Mouse (Mus musculus) heart, embryonic 11.5 days (tissue): ENCODE results near the gene Sgca. TPM values are rescaled to one million over a fixed set of nuclear protein-coding genes. Genes with fewer than 3 reads are reported as not detected.

Experiments used
- ATAC-seq: fragments of 200-750 bp; cut with Nextera tagmentation; replicated peaks from 2 replicates; pipeline ENCODE4 v1.8.0; 2017; ENCODE audit warnings: moderate library complexity; ENCODE audit not compliant: insufficient number of reproducible peaks, low FRiP score, low TSS enrichment
- H3K27ac ChIP-seq: fragments of 300-500 bp; sonication (generic); 2 replicates; pipeline ENCODE4 v1.5.1; 2014; ENCODE audit warnings: mild to moderate bottlenecking, low read depth, low read length
- H3K27me3 ChIP-seq: fragments of 300-500 bp; sonication (generic); 2 replicates; pipeline ENCODE4 v1.6.1; 2014; ENCODE audit warnings: mild to moderate bottlenecking, low read length, mixed read lengths; ENCODE audit not compliant: control insufficient read depth, insufficient read depth
- H3K36me3 ChIP-seq: fragments of 300-500 bp; sonication (generic); 2 replicates; pipeline ENCODE4 v1.6.1; 2014; ENCODE audit warnings: mild to moderate bottlenecking, low read length, moderate library complexity, mixed read lengths; ENCODE audit not compliant: control insufficient read depth, insufficient read depth
- H3K4me1 ChIP-seq: fragments of 300-500 bp; sonication (generic); 2 replicates; pipeline ENCODE4 v1.6.1; 2014; ENCODE audit warnings: low read length; ENCODE audit not compliant: control insufficient read depth, insufficient read depth
- H3K4me2 ChIP-seq: fragments of 300-500 bp; sonication (generic); 2 replicates; pipeline ENCODE4 v1.6.1; 2014; ENCODE audit warnings: mild to moderate bottlenecking, moderate library complexity
- H3K4me3 ChIP-seq: fragments of 300-500 bp; sonication (generic); 2 replicates; pipeline ENCODE4 v1.5.1; 2014; ENCODE audit warnings: low read depth, low read length
- H3K9ac ChIP-seq: fragments of 300-500 bp; sonication (generic); 2 replicates; pipeline ENCODE4 v1.6.1; 2014; ENCODE audit warnings: mild to moderate bottlenecking, low read depth, low read length, moderate library complexity
- H3K9me3 ChIP-seq: fragments of 300-500 bp; sonication (generic); replicated peaks from 2 replicates; pipeline ENCODE4 v1.6.1; 2016; ENCODE audit warnings: low read length; ENCODE audit not compliant: control insufficient read depth
- WGBS: fragments of 180-500 bp; shearing (Covaris S2); extraction: QIAGEN DNeasy Blood & Tissue Kit; methylation state at CpG from one replicate; pipeline ENCODE4 v1.1.7; 2014; ENCODE audit not compliant: insufficient replicate concordance; 5-methylcytosine and 5-hydroxymethylcytosine counted together
- polyA plus RNA-seq: library from polyadenylated mRNA; unstranded; fragments of >200 nt; fragmentation: Nextera tagmentation; extraction: Ambion mirVana; gene quantifications from 2 replicates; pipeline ENCODE4 v1.2.1, GENCODE M21; 2014

Sgca gene
- polyA plus RNA-seq, 1 experiment from 2014 or later = 24.7 TPM

DNA sequence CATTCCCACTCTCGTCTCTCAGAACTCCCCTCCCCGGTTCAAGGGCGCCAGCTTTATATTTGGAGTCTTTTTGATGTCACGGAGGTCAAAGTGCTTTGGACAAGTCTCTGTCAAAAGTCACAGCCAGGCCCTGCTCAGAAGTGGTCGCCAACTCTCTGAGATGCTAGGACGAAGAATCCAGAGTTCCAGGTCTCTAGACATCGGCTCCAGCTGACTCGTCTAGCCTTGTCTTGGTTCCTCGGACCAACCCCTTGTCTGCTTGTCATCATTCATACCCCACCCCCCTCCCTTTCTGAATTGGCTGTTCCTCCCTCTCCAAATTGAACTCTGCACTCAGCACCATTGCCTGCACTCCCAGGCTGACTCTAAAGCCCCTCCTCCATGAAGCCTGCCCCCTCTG is 46.5 kb downstream of the Sgca start:
- Histone ChIP-seq H3K27me3 (peaks cover 12% of the 10 kb centered on the region), H3K36me3 (no peaks in the 10 kb centered on the region), H3K9me3 (no peaks in the 10 kb centered on the region), H3K9ac (no peak overlapping the region; the same call in 1 of the 2 replicates), H3K27ac (peak overlapping the region; percentile 73), H3K4me1 (peaks cover 46% of the 10 kb centered on the region), H3K4me3 (no peak overlapping the region), H3K4me2 (no peak overlapping the region)
- 25% methylated on average over 9 of the region's 9 CpGs for WGBS
- ATAC-seq = no peak

- Histone ChIP-seq H3K27me3 (peaks cover 6% of the 10 kb centered on the region), H3K36me3 (no peaks in the 10 kb centered on the region), H3K4me3 (no peak overlapping the region), H3K27ac (peak overlapping the region; percentile 73), H3K9ac (peak overlapping the region; percentile 23; the same call in 1 of the 2 replicates), H3K9me3 (no peaks in the 10 kb centered on the region), H3K4me2 (peak overlapping the region; percentile 47), H3K4me1 (peaks cover 45% of the 10 kb centered on the region)
- 1% methylated on average over 13 of the region's 13 CpGs for WGBS
- peak; percentile 88 for ATAC-seq
These were observed 47.3 kb downstream of the Sgca start for GRCm38 (mm10) chr11:94928820-94929219.

DNA sequence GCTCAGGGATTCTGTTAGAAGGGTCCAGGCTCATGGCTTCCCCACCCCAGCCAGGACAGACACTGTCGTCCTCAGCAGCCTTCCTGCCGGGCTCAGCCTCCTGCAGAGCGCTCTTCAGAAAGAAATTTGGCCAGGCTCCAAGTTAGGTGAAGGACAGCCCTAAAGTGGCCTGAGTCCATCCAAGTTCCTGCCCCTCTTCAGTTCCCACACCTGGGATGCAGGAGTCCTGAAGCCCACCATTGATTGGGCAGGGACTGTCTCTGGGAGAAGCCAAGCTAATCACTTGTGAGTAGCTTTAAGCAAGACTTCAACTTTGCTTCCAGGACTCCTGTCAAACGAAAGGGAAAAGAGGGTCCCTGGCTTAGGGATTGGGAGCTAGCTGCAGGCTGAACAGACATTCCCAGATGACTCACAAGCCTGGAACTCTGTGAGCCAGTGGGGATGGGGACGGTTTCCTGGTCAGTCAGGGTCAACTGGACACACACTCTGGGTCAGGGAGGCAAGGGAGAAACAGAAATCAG is 48.3 kb downstream of the Sgca start:
- Histone ChIP-seq H3K9me3 (no peaks in the 10 kb centered on the region), H3K4me3 (no peak overlapping the region), H3K27me3 (no peaks in the 10 kb centered on the region; the same call in 1 of the 2 replicates), H3K4me1 (peaks cover 35% of the 10 kb centered on the region), H3K27ac (peak overlapping the region; percentile 73), H3K4me2 (peak overlapping the region; percentile 6; the same call in 1 of the 2 replicates), H3K9ac (peak overlapping the region; percentile 29; the same call in 1 of the 2 replicates), H3K36me3 (no peaks in the 10 kb centered on the region)
- 8% methylated on average over 5 of the region's 5 CpGs for WGBS
- no peak for ATAC-seq

DNA sequence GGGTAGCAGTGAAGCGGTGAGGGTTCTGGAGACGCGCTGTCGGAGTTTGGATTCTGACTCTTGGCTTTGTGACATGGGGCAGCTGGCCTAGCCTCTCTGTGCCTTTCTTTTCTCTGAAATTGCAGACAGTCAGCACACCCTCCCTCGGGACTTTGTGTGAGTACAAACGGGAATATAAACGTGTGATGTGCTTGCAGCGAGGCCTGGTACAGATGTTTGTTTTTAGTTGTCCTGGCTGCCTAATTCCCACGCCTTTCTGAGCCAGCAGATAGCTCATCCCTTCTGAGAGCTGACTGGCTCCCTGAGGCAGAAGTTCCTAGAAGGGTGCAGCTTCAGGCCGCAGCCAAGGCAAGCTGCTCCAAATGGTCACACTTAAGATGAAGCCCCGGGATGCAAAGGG is 49.7 kb downstream of the Sgca start:
- Histone ChIP-seq H3K27ac (no peak overlapping the region), H3K27me3 (no peaks in the 10 kb centered on the region), H3K4me2 (no peak overlapping the region), H3K9me3 (no peaks in the 10 kb centered on the region), H3K4me1 (peaks cover 35% of the 10 kb centered on the region), H3K36me3 (no peaks in the 10 kb centered on the region), H3K4me3 (no peak overlapping the region), H3K9ac (no peak overlapping the region)
- no peak for ATAC-seq
- WGBS = 57% methylated on average over 11 of the region's 11 CpGs

GRCm38 (mm10) chr11:94924977-94925376 is 51.1 kb downstream of the Sgca start:
- Histone ChIP-seq H3K9me3 (no peaks in the 10 kb centered on the region), H3K9ac (no peak overlapping the region), H3K4me3 (no peak overlapping the region), H3K27ac (no peak overlapping the region), H3K27me3 (no peaks in the 10 kb centered on the region), H3K4me1 (peaks cover 26% of the 10 kb centered on the region), H3K36me3 (no peaks in the 10 kb centered on the region), H3K4me2 (no peak overlapping the region)
- WGBS = 89% methylated on average over 4 of the region's 4 CpGs
- ATAC-seq = no peak

DNA sequence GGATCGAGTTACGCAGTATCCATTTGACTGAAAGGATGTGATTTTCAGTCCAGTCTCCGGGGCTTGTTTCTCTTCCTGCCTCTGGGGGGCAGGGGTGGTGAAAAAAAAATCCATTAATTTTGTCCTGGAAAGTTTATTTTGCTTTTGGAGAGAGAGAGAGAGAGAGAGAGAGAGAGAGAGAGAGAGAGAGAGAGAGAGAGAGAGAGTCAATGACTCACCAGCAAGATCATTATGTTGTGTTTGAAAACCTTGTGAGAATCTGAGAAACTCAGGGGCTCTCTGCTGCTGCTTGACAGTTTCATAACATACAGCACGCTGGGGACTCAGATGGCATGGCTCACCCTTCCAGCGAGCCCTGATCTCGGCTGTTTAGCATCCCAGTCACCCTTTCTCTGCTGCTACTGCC is 55.1 kb downstream of the Sgca start:
- no peak overlapping the region for H3K4me2 ChIP-seq
- H3K27ac ChIP-seq = no peak overlapping the region
- ATAC-seq = no peak
- no peaks in the 10 kb centered on the region for H3K36me3 ChIP-seq
- H3K4me1 ChIP-seq = peaks cover 8% of the 10 kb centered on the region
- no peak overlapping the region for H3K4me3 ChIP-seq
- no peaks in the 10 kb centered on the region for H3K27me3 ChIP-seq
- no peak overlapping the region for H3K9ac ChIP-seq
- no peaks in the 10 kb centered on the region for H3K9me3 ChIP-seq
- WGBS = 30% methylated on average over 6 of the region's 6 CpGs

- WGBS = 62% methylated on average over 6 of the region's 6 CpGs
- Histone ChIP-seq H3K4me2 (no peak overlapping the region), H3K27me3 (no peaks in the 10 kb centered on the region), H3K27ac (peak overlapping the region; percentile 50; the same call in 1 of the 2 replicates), H3K9me3 (no peaks in the 10 kb centered on the region), H3K4me3 (no peak overlapping the region), H3K36me3 (no peaks in the 10 kb centered on the region), H3K4me1 (peaks cover 14% of the 10 kb centered on the region), H3K9ac (no peak overlapping the region)
- no peak for ATAC-seq
These were observed 58.4 kb downstream of the Sgca start for GRCm38 (mm10) chr11:94917717-94918116.

GRCm38 (mm10) chr11:94916477-94916876 is 59.6 kb downstream of the Sgca start:
- no peaks in the 10 kb centered on the region for H3K27me3 ChIP-seq

More at GRCm38 (mm10) chr11:94916477-94916876, 59.6 kb downstream of the Sgca start:
- 15% methylated on average over 4 of the region's 4 CpGs for WGBS
- Histone ChIP-seq H3K9ac (peak overlapping the region; percentile 28; the same call in 1 of the 2 replicates), H3K36me3 (no peaks in the 10 kb centered on the region), H3K4me1 (peaks cover 14% of the 10 kb centered on the region), H3K4me2 (no peak overlapping the region), H3K9me3 (no peaks in the 10 kb centered on the region), H3K27ac (peak overlapping the region; percentile 66), H3K4me3 (no peak overlapping the region)
- ATAC-seq = no peak
